Mouse (Mus musculus) adrenal gland, postnatal 25 days (tissue): ENCODE data around the gene Plekha3. TPM values are rescaled to one million over a fixed set of nuclear protein-coding genes. Genes with fewer than 3 reads are reported as not detected.

Experiments used
- DNase-seq: peaks from one replicate; pipeline ENCODE4 v3.0.0; 2021; ENCODE audit warnings: mixed read lengths
- total RNA-seq: library from RNA; stranded (reverse); gene quantifications from 2 replicates; pipeline ENCODE4 v1.2.3, GENCODE M21; 2021

The Plekha3 gene
- total RNA-seq, 1 experiment from 2014 or later = 53.4 TPM

DNA sequence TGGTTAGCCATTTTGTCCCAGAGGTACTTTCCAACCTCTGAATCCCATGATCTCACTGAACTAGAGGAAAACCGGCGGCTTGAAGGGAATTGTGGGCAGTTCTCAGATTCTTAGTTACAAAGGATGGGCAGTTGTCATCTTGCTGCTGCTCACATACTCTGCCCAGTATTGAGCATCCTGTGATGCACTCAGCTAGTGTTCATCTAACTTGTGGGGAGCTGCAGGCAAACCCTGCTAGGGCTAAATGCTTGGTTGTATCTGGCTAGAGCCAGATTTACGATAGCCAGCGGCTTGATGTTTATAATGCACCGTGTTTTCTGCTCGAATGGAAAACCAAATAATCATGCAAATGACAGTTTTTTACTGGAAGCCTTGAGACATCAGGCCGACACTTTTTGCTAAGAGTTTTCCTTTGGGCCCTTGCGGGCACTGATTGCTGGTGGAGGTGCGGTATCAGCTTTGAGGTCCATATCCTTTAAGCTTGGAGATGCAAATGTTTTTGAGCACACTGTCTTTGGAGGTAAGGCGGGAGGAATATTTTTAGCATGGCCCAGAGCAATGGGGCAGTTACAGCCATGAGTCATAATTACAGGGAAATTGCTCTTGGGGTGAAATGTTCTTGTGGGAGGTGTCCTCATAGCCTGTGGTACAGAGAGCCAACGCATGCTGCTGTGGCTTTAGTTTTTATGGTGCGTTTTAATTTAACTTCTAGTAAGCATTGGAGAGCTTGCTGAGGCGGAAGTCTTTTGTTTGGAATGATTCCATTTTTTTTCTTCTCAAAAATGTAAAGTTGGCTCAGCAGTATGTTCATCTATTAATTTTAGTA, 1.5 kb downstream of the Plekha3 start:
- DNase-seq = no peak

DNA sequence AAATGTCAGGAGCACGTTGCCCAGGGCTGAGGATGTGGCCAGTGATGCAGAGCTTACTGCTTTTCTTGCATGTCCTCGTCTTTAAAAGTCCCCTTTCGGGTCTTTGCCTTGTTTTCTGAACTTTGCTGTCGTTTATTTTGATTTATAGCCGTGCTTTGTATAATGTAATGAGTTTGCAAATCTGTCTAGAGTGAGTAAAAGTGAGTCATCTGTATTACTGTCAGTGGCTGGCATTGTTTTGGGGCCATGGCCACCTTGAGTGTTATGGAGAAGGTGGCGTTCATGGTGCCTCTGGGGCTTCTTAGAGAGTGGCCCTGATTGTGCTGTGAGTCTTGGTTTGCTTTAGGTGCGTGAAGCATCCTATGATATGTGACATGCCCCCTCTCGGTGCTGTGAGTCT, 7.2 kb downstream of the Plekha3 start:
- DNase-seq = no peak

DNA sequence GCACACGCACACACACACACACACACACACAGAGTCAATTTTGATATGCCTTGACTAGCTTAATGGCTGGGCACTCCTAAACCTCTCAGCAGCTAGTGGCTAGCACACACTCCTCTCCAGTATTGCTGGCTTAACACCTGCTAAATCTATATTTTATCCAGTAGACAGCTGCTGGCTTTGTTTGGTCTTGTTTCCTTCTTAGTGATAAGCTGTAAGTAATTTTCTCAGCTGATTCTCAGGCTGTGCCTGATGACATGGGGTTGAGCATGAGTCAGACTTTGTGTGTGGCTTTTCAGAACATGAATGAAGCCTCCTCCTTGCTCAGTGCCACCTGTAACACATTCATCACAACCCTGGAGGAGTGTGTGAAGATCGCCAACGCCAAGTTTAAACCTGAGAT, 11.9 kb downstream of the Plekha3 start:
- DNase-seq = no peak

DNA sequence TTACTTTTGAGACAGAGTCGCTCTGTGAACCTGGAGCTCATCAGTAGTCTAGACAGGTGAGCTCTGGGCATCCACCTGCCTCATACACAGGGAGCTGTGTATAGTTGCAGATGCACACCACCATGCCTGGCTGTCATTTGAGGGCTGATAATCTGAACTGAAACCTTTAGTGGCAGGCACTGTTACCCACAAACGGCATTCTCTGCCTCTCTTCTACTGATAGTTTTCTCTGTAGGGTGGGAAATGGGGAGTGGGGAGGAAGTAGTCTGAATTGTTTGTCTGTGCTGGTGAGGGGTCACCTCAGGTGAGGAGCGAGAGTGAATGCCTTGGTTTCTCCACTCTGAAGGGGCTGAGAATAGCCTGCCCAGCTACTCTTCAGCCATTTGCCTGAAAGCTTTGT, 12.5 kb downstream of the Plekha3 start:
- no peak for DNase-seq

GRCm38 (mm10) chr2:76688162-76688561, 13.1 kb downstream of the Plekha3 start:
- DNase-seq = no peak

GRCm38 (mm10) chr2:76690436-76691204, 15.5 kb downstream of the Plekha3 start:
- DNase-seq = peak; percentile 56

GRCm38 (mm10) chr2:76693765-76694164, 18.7 kb downstream of the Plekha3 start:
- DNase-seq = no peak

- no peak for DNase-seq
These were observed 20.2 kb downstream of the Plekha3 start for GRCm38 (mm10) chr2:76695290-76695689.

- DNase-seq = no peak
These were observed 27.1 kb downstream of the Plekha3 start for GRCm38 (mm10) chr2:76702188-76702587.

DNA sequence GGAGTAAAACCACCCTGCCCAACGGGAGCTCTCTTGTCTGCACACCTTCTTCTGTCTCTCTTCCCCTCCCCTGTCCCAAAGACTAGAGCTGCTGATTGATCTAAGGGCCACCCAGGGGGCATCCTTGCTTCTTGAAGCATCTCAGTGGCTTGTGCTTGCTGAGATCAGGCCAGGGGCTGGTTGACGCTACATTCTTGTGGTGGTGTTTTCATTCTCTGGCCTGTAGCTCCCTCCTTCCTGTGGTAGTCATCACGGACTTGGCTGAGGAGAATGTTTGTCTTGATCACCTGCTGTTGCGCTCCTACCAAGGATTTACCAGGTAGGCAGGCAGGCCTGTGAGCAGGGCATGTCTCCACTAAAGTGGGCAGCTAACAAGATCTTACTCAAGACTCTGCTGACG, 27.7 kb downstream of the Plekha3 start:
- no peak for DNase-seq

DNA sequence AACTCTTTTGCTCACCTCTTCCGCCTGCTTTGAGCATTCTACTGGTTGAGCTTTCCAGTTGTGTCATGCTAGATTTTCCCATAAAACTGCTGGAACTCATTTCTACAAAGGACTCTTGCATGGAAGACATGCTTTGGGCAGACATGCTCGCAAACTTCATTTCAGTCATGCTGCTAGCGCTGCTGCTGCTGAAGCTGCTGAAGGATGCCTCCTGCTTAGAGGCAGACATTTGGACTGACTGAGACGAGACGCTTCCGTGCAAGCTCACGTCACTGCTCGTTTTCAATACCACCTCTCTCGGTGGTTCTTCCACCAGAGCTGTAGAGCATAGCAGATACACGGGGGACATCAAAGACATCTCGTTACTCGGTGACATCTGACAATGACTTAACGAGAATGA, 30.6 kb downstream of the Plekha3 start:
- no peak for DNase-seq

GRCm38 (mm10) chr2:76708512-76708911, 33.4 kb downstream of the Plekha3 start:
- no peak for DNase-seq

DNA sequence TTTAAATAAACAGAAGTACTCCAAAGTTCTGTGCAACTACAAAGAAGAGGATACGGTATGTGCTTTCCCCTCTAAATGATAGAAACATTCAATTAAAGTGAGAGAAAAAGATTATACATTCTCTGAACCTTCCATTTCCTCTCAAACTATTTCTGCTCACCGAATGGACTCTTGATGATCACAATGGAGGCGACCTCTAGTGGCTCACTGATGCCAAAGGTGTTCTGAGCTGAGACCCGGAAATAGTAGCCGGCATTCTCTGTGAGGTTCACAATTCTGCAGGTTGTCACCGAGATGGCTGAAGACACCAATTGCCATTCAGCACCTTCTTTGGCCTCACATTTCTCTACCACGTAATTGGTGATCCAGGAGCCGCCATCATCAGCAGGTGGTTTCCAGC, 39.9 kb downstream of the Plekha3 start:
- DNase-seq = no peak

DNA sequence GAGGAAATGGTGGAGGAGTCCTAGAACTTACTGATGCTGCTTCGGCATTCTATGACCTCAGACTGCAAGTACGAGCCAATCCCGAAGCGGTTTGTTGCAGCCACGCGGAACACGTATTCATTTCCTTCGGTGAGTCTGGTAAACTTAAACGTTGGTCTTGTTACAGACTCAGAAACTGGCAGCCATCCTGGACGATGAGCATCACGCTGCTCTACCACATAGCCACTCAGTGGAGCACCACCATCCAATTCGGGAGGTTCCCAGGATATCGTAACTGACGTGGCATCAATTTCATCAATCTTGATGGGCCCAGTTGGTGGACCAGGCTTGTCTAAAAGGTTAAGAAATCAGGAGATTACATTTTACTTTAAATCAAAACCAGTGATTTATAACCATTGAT, 44.6 kb downstream of the Plekha3 start:
- DNase-seq = no peak

Other genes with a start within 250 kb of the Plekha3 start
- gene Prkra, start 27.3 kb upstream of the Plekha3 start, total RNA-seq = 24.8 and 39.6 TPM in 2 replicates
- gene Pjvk, start 26.8 kb upstream of the Plekha3 start, total RNA-seq = not detected in 2 replicates
- 17.7 and 22.8 TPM in 2 replicates for gene Fkbp7, start 2.2 kb upstream of the Plekha3 start, total RNA-seq